Mouse (Mus musculus): Measurements from ENCODE around the gene Epb42. TPM values are rescaled to one million over a fixed set of nuclear protein-coding genes. Genes with fewer than 3 reads are reported as not detected.
"Not testable (repeated sequence)": the region's sequence is repeated elsewhere in the genome, so short reads cannot be mapped to it uniquely, and the experiment has no call there.

Gene Epb42
- total and polyA plus RNA-seq, 2 experiments from 2014 or later, result 0.12 TPM; not detected in 1

DNA sequence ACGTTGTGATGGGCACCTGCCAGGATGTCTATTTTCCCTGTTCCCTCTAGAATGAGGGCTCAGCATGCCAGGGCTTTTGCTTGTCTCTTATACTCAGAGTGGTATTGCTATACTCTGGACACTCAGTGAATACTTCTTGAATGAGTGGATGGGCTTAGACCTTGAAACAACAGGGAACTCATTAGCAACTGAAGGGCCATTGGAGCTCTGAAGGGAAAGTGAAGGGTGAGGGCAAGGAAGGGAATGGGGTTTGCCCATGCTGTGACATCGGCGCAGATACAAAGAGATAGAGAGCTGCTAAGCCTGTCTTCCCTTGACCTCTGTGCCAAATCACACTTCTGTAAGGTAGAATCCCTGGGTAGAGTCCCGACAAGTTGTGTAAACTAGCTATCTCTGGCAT lies 8.8 kb upstream of the Epb42 start:
- 78% methylated on average over 4 of the region's 4 CpGs for WGBS
- no peaks in the 10 kb centered on the region for H3K36me3 ChIP-seq (ENCODE audit: insufficient read depth, low read length)
- no peak overlapping the region for H3K4me2 ChIP-seq (ENCODE audit: low read depth, low read length, poor library complexity, severe bottlenecking)
- H3K27ac ChIP-seq (ENCODE audit: low read depth, low read length), result no peak overlapping the region
- no peak overlapping the region for H3K4me3 ChIP-seq (ENCODE audit: low read depth, low read length)
- H3K27me3 ChIP-seq (ENCODE audit: insufficient read depth, low read length), result no peaks in the 10 kb centered on the region
- DNase-seq (ENCODE audit: low spot score) (no peak), ATAC-seq (ENCODE audit: low FRiP score) (no peak)
- H3K9me3 ChIP-seq (ENCODE audit: low read length), result no peaks in the 10 kb centered on the region
- H3K4me1 ChIP-seq (ENCODE audit: insufficient read depth, low read length), result no peaks in the 10 kb centered on the region
- TF ChIP-seq CTCF (IDR thresholded peaks at IDR 0.05), result no peak
- no peak overlapping the region for H3K9ac ChIP-seq (replicated peaks; ENCODE audit: low read length, poor library complexity, severe bottlenecking)

DNA sequence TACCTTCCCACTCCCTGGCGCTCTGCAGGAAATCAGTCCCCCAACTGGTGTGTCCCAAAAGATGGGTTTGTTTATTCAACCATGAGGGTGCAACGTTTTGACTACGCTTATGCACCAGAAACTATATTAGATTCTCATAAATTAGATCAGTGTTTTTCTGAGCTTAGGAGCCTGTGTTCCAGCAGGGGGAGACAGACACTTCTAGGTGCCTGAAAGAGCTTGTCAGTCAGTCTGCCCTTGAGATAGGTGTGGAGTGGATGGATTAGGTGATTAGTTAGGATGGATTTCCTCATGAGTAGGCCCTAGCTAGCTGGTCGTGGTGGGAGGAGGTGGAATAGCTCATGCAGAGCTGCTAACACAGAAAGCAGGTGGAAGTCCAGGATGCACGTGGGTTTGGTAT lies 4.2 kb upstream of the Epb42 start:
- ATAC-seq (ENCODE audit: low FRiP score) (no peak), DNase-seq (ENCODE audit: low spot score) (peak; percentile 49)
- Histone ChIP-seq H3K4me1 (ENCODE audit: insufficient read depth, low read length) (no peaks in the 10 kb centered on the region), H3K4me3 (ENCODE audit: low read depth, low read length) (no peak overlapping the region), H3K27ac (ENCODE audit: low read depth, low read length) (no peak overlapping the region), H3K9me3 (ENCODE audit: low read length) (no peaks in the 10 kb centered on the region), H3K27me3 (ENCODE audit: insufficient read depth, low read length) (no peaks in the 10 kb centered on the region), H3K9ac (replicated peaks; ENCODE audit: low read length, poor library complexity, severe bottlenecking) (no peak overlapping the region), H3K36me3 (ENCODE audit: insufficient read depth, low read length) (no peaks in the 10 kb centered on the region), H3K4me2 (ENCODE audit: low read depth, low read length, poor library complexity, severe bottlenecking) (no peak overlapping the region)
- TF ChIP-seq CTCF (IDR thresholded peaks at IDR 0.05), result peak; percentile 79
- 54% methylated on average over 5 of the region's 5 CpGs for WGBS

DNA sequence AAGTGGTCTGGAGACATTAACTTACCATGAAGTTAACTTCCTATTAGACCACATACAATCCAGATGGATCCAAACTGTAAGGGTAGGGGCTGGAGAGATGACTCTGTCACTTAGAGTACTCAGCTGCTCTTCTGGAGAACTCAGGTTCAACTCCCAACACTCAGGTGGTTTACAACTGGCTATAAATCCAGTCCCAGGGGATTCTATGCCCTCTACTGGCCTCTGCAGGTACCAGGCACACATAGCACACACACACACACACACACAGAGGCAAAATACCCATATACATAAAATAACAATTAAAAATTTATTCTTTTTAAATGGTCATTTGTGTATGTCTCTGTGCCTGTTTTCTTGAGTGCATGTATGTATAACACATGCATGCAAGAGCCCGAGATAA lies 2.5 kb upstream of the Epb42 start:
- no peak for TF ChIP-seq CTCF (IDR thresholded peaks at IDR 0.05)
- H3K4me2 ChIP-seq (ENCODE audit: low read depth, low read length, poor library complexity, severe bottlenecking), result no peak overlapping the region
- no peak overlapping the region for H3K27ac ChIP-seq (ENCODE audit: low read depth, low read length)
- no peak for DNase-seq (ENCODE audit: low spot score)
- H3K9me3 ChIP-seq (ENCODE audit: low read length), result no peaks in the 10 kb centered on the region
- no peak for ATAC-seq (ENCODE audit: low FRiP score)
- H3K4me1 ChIP-seq (ENCODE audit: insufficient read depth, low read length), result no peaks in the 10 kb centered on the region
- no peaks in the 10 kb centered on the region for H3K27me3 ChIP-seq (ENCODE audit: insufficient read depth, low read length)
- no peak overlapping the region for H3K4me3 ChIP-seq (ENCODE audit: low read depth, low read length)
- H3K36me3 ChIP-seq (ENCODE audit: insufficient read depth, low read length), result no peaks in the 10 kb centered on the region
- 100% methylated on average over 1 of the region's 1 CpGs for WGBS
- no peak overlapping the region for H3K9ac ChIP-seq (replicated peaks; ENCODE audit: low read length, poor library complexity, severe bottlenecking)

DNA sequence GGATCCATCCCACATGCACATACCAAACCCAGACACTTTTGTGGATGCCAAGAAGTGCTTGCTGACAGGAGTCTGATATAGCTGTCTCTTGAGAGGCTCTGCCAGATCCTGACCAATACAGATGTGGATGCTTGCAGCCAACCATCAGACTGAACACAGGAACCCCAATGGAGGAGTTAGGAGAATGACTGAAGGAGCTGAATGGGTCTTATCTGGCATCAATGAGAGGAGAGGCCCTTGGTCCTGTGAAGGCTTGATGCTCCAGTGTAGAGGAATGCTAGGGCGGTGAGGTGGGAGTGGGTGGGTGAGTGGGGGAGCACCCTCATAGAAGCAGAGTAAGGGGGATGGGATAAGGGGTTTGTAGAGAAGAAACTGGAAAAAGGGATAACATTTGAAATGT lies 2.0 kb upstream of the Epb42 start:
- not testable (repeated sequence) for H3K9me3 ChIP-seq (ENCODE audit: low read length); H3K4me1 ChIP-seq (ENCODE audit: insufficient read depth, low read length); H3K4me2 ChIP-seq (ENCODE audit: low read depth, low read length, poor library complexity, severe bottlenecking); H3K27me3 ChIP-seq (ENCODE audit: insufficient read depth, low read length); H3K9ac ChIP-seq (replicated peaks; ENCODE audit: low read length, poor library complexity, severe bottlenecking); H3K27ac ChIP-seq (ENCODE audit: low read depth, low read length); DNase-seq (ENCODE audit: low spot score); H3K4me3 ChIP-seq (ENCODE audit: low read depth, low read length); ATAC-seq (ENCODE audit: low FRiP score); H3K36me3 ChIP-seq (ENCODE audit: insufficient read depth, low read length)
- WGBS, result 100% methylated on average over 1 of the region's 1 CpGs

DNA sequence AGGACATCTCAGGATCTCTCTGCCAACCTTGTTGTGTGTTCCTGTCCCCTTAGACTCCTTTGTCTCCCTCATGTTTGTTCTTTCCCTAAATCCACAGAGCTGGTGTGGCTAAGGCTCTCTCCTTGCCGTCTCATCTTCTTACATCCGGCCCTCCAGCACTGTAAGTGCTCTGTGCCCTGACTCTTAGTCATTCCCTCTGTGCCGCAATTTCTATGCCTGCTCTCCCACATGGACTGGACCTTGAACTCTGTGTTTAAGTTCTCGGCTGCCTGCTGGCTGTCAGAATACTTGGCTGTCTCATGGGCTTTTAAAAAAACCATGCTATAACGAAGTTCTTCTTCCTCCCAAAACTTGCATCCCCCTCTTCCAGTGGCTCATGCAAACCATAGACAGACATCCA lies 14.0 kb downstream of the Epb42 start:
- no peak for TF ChIP-seq CTCF (IDR thresholded peaks at IDR 0.05)
- Histone ChIP-seq H3K9ac (replicated peaks; ENCODE audit: low read length, poor library complexity, severe bottlenecking) (no peak overlapping the region), H3K27ac (ENCODE audit: low read depth, low read length) (no peak overlapping the region), H3K4me3 (ENCODE audit: low read depth, low read length) (no peak overlapping the region), H3K4me2 (ENCODE audit: low read depth, low read length, poor library complexity, severe bottlenecking) (no peak overlapping the region), H3K9me3 (ENCODE audit: low read length) (no peaks in the 10 kb centered on the region), H3K27me3 (ENCODE audit: insufficient read depth, low read length) (no peaks in the 10 kb centered on the region), H3K4me1 (ENCODE audit: insufficient read depth, low read length) (no peaks in the 10 kb centered on the region), H3K36me3 (ENCODE audit: insufficient read depth, low read length) (peaks cover under 1% of the 10 kb centered on the region; the same call in 1 of the 2 replicates)
- no peak for DNase-seq (ENCODE audit: low spot score)
- WGBS, result 76% methylated on average over 5 of the region's 5 CpGs
- ATAC-seq (ENCODE audit: low FRiP score), result no peak

DNA sequence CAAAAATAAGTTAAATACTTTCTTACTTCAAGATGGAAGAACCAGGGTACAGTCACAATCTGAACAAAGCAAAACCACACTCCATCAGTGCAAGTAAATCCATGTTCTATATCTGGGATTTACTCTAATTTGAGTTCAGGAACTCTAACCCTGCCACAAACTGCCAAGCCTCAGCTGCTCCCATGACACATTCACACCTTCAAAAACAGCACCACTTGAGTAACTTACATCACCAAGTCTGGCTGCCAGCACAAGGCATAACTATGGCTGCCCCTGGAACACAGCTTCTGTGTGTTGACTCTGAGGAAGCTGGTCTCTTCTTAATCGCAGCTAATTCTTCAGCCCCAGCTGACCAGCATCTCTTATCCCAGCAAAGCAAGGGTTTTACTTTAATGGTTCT lies 19.7 kb downstream of the Epb42 start:
- H3K9me3 ChIP-seq (ENCODE audit: low read length), result no peaks in the 10 kb centered on the region
- H3K27ac ChIP-seq (ENCODE audit: low read depth, low read length), result no peak overlapping the region
- WGBS, result 100% methylated on average over 1 of the region's 1 CpGs
- no peak for TF ChIP-seq CTCF (IDR thresholded peaks at IDR 0.05)
- DNase-seq (ENCODE audit: low spot score) (no peak), ATAC-seq (ENCODE audit: low FRiP score) (no peak)
- H3K4me2 ChIP-seq (ENCODE audit: low read depth, low read length, poor library complexity, severe bottlenecking), result no peak overlapping the region
- peaks cover 23% of the 10 kb centered on the region for H3K36me3 ChIP-seq (ENCODE audit: insufficient read depth, low read length)
- H3K27me3 ChIP-seq (ENCODE audit: insufficient read depth, low read length), result no peaks in the 10 kb centered on the region
- no peak overlapping the region for H3K4me3 ChIP-seq (ENCODE audit: low read depth, low read length)
- H3K4me1 ChIP-seq (ENCODE audit: insufficient read depth, low read length), result no peaks in the 10 kb centered on the region
- H3K9ac ChIP-seq (replicated peaks; ENCODE audit: low read length, poor library complexity, severe bottlenecking), result no peak overlapping the region

All from midbrain, postnatal 0 days (tissue).